Mouse (Mus musculus) limb, embryonic 11.5 days (tissue): ENCODE measurements around the gene Zfp970. TPM values are rescaled to one million over a fixed set of nuclear protein-coding genes. Genes with fewer than 3 reads are reported as not detected.
"Not testable (repeated sequence)": the region's sequence is repeated elsewhere in the genome, so short reads cannot be mapped to it uniquely, and the experiment has no call there.

Experiments
- ATAC-seq: fragments of 200-750 bp; cut with Nextera tagmentation; 2 replicates; pipeline ENCODE4 v1.8.0; 2017; ENCODE audit warnings: low read depth; ENCODE audit not compliant: insufficient number of reproducible peaks, low FRiP score, low TSS enrichment
- DNase-seq: peaks from one replicate; pipeline ENCODE4 v3.0.0-alpha.2; 2015; ENCODE audit warnings: low spot score
- H3K27ac ChIP-seq: fragments of 300-500 bp; sonication (generic); replicated peaks from 2 replicates; pipeline ENCODE4 v1.5.1; 2014; ENCODE audit warnings: low read depth, mild to moderate bottlenecking, low read length
- H3K27me3 ChIP-seq: fragments of 300-500 bp; sonication (generic); 2 replicates; pipeline ENCODE4 v1.6.1; 2014; ENCODE audit warnings: mild to moderate bottlenecking, low read length, mixed read lengths; ENCODE audit not compliant: control insufficient read depth, insufficient read depth
- H3K36me3 ChIP-seq: fragments of 300-500 bp; sonication (generic); 2 replicates; pipeline ENCODE4 v1.6.1; 2014; ENCODE audit warnings: mild to moderate bottlenecking, low read length, moderate library complexity, mixed read lengths; ENCODE audit not compliant: control insufficient read depth, insufficient read depth
- H3K4me1 ChIP-seq: fragments of 300-500 bp; sonication (generic); 2 replicates; pipeline ENCODE4 v1.6.1; 2014; ENCODE audit warnings: low read length, mixed read lengths; ENCODE audit not compliant: control insufficient read depth, insufficient read depth
- H3K4me2 ChIP-seq: fragments of 300-500 bp; sonication (generic); 2 replicates; pipeline ENCODE4 v1.6.1; 2014; ENCODE audit warnings: low read depth, mild to moderate bottlenecking, moderate library complexity; ENCODE audit not compliant: severe bottlenecking
- H3K4me3 ChIP-seq: fragments of 300-500 bp; sonication (generic); 2 replicates; pipeline ENCODE4 v1.5.1; 2014; ENCODE audit warnings: low read depth, low read length
- H3K9ac ChIP-seq: fragments of 300-500 bp; sonication (generic); 2 replicates; pipeline ENCODE4 v1.6.1; 2014; ENCODE audit warnings: mild to moderate bottlenecking, low read length
- H3K9me3 ChIP-seq: fragments of 300-500 bp; sonication (generic); 2 replicates; pipeline ENCODE4 v1.6.1; 2016; ENCODE audit warnings: low read length; ENCODE audit not compliant: control insufficient read depth
- WGBS: fragments of 180-500 bp; shearing (Covaris S2); extraction: QIAGEN DNeasy Blood & Tissue Kit; methylation state at CpG from one replicate; pipeline ENCODE4 v1.1.7; 2014; 5-methylcytosine and 5-hydroxymethylcytosine counted together
- polyA plus RNA-seq: library from polyadenylated mRNA; unstranded; fragments of >200 nt; fragmentation: Nextera tagmentation; extraction: Ambion mirVana; gene quantifications from 2 replicates; pipeline ENCODE4 v1.2.1, GENCODE M21; 2014

Gene Zfp970
- 11.1 and 12.9 TPM in 2 replicates for polyA plus RNA-seq

DNA sequence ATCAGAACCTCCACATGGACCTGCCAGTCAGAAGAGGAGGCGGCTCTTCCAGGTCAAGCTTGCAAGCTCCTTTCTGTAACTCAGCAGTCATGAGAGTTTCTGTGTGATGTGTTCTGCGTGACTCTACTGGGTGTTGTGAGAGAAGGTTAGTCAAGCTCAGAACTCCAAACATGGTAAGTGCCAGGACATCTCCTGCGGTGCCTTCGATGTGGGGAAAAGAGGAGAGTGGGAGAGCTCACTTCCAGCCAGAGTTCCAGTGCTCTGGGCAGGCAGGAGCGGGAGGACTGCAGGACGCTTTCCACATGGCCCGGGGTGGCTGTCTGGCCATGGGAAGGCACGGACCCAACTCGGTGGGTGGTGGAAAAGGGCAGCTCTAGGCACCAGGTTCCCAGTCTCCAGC, at the start of gene Zfp970:
Gene Zfp970 (plus strand): TSS at position 58 of the 400 bp plus-strand sequence.
- H3K9ac ChIP-seq, ATAC-seq, H3K9me3 ChIP-seq, H3K27ac ChIP-seq, H3K4me1 ChIP-seq, H3K27me3 ChIP-seq, H3K36me3 ChIP-seq: not testable (repeated sequence)
- Histone ChIP-seq H3K4me2 (peak within 1 kb of the TSS; percentile 24; the same call in 1 of the 2 replicates), H3K4me3 (peak within 1 kb of the TSS; percentile 25)
- 1% methylated on average over 6 of the region's 9 CpGs for WGBS
- DNase-seq: peak; percentile 21

DNA sequence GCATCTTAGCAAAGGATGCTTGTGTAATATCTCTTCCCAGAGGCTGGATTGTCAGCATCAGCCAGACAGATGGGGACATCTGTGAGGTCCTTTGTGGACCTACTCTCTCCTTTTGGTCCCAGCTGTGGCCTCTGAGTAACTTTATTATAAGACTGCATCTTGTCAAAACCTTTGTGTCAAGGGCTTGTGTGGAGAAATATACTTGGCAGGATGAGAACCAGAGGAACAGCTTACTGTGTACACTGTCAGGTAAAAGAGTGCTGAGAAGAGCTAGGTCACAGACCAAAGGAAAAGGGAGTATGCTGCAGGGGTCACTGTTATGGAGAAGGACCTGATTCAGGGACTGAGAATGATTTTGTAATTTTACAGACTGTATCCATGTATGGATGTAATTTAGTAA, 3.7 kb downstream of the Zfp970 start:
- not testable (repeated sequence) for H3K4me1 ChIP-seq, H3K4me2 ChIP-seq, ATAC-seq, DNase-seq, H3K9me3 ChIP-seq, H3K4me3 ChIP-seq, H3K27ac ChIP-seq, H3K27me3 ChIP-seq, H3K36me3 ChIP-seq, H3K9ac ChIP-seq

GRCm38 (mm10) chr2:177472261-177472660, 7.7 kb downstream of the Zfp970 start:
- H3K27me3 ChIP-seq, H3K4me3 ChIP-seq, H3K4me2 ChIP-seq, H3K9me3 ChIP-seq, H3K27ac ChIP-seq, H3K9ac ChIP-seq, H3K4me1 ChIP-seq, DNase-seq, ATAC-seq, H3K36me3 ChIP-seq: not testable (repeated sequence)
- 91% methylated on average over 5 of the region's 10 CpGs for WGBS

DNA sequence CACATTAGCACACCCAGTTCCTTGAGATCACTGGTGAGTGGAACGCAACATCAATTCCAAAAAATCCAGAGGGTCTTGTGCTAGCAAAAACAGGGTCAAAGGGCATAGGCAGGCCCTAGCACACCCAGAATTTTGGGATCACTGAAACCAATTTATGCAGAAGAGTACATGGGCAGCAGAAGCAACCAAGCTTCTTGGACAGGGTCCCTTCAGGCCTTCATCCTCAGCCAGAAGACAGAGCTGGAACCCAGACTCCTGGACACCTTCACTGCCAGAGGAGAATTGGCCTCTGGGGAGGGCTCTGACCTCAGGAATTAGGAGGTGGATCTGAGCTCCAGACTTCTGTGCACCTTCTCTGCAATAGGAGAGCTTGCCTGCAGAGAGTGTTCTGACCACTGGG, 17.4 kb downstream of the Zfp970 start:
- 89% methylated on average over 1 of the region's 1 CpGs for WGBS
- not testable (repeated sequence) for H3K27me3 ChIP-seq, H3K27ac ChIP-seq, H3K4me3 ChIP-seq, H3K36me3 ChIP-seq, H3K9me3 ChIP-seq, H3K9ac ChIP-seq, ATAC-seq, H3K4me1 ChIP-seq, H3K4me2 ChIP-seq, DNase-seq

DNA sequence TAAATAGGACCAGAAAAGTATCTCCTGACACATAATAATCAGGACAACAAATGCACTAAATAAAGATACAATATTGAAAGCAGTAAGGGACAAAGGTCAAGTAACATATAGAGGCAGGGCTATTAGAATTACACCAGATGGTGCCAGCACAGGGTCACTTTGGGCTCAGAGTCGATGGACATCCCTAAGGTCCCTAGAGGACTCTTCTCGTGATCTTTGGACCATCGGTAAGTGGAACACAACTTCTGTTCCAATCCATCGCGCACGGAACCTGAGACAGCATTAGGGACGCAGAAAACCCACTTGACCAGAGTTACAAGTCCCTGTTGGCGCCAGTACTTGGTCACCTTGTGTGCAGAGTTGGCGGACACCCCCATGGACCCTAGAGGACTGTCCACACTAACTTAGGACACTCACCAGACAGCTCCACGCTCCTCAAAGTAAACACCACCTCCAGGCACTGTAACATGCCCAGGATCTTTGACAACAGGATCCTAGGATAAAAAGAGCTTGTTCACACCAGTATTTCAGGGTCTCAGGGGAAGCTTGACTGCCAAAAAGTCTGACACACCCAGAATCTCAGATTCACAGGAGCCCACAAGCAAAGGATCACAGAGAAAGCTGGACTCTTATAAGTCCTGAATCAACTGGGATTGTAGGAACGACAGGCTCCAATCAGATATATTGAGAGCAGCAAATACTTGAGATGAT, 18.9 kb downstream of the Zfp970 start:
- not testable (repeated sequence) for H3K4me1 ChIP-seq, H3K9me3 ChIP-seq, H3K9ac ChIP-seq, H3K27ac ChIP-seq, H3K4me3 ChIP-seq, ATAC-seq, H3K4me2 ChIP-seq, DNase-seq, H3K27me3 ChIP-seq, H3K36me3 ChIP-seq
- WGBS: 89% methylated on average over 11 of the region's 11 CpGs

- not testable (repeated sequence) for ATAC-seq, H3K27ac ChIP-seq, H3K4me1 ChIP-seq, H3K9ac ChIP-seq, DNase-seq, H3K27me3 ChIP-seq, H3K9me3 ChIP-seq, H3K36me3 ChIP-seq
- peak within 1 kb of the TSS; percentile 34; the same call in 1 of the 2 replicates for H3K4me2 ChIP-seq
- 16% methylated on average over 7 of the region's 7 CpGs for WGBS
- H3K4me3 ChIP-seq: peak within 1 kb of the TSS; percentile 26
Measured at GRCm38 (mm10) chr2:177498067-177498466, 33.5 kb downstream of the Zfp970 start, which contains the start of gene Gm14403. Gene Gm14403 (plus strand): TSS chr2:177498215.

- not testable (repeated sequence) for H3K27ac ChIP-seq, H3K9ac ChIP-seq, H3K4me1 ChIP-seq, H3K36me3 ChIP-seq, H3K4me3 ChIP-seq, H3K9me3 ChIP-seq, H3K27me3 ChIP-seq, H3K4me2 ChIP-seq, DNase-seq, ATAC-seq
- WGBS: 67% methylated on average over 1 of the region's 1 CpGs
Measured at GRCm38 (mm10) chr2:177499182-177499581, 34.6 kb downstream of the Zfp970 start.

DNA sequence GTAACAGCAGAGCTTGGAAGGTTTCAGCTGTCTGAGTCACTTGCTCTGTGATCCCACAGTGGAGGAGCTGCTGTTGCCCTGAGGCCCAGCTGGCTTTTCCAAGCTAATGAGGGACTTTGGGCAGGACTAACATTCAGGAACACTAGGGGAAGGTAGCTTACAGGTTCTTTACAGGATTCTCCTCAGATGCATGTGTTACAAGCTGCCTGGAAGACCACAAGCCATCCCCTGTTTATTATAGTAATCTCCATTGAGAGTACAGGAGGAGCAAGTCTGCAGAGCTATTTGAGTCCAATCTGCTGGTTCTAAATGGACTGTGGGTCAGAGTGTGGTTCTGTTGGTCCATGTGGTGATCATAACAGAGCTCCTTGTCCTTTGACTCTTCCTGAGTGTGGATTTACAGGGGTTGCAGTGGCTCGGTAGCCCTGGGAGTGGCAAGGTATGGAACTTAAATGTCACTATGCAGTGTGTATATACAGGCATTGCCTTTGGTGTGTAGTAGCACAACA, 40.7 kb downstream of the Zfp970 start:
- H3K9ac ChIP-seq, H3K27me3 ChIP-seq, H3K27ac ChIP-seq, H3K36me3 ChIP-seq, H3K4me1 ChIP-seq, H3K4me2 ChIP-seq, DNase-seq, ATAC-seq, H3K9me3 ChIP-seq, H3K4me3 ChIP-seq: not testable (repeated sequence)
- WGBS: 90% methylated on average over 1 of the region's 1 CpGs
